Mouse (Mus musculus) CH12.LX (cell line): Measurements from ENCODE around the gene Rpe. TPM values are rescaled to one million over a fixed set of nuclear protein-coding genes. Genes with fewer than 3 reads are reported as not detected.
"Not testable (repeated sequence)": the region's sequence is repeated elsewhere in the genome, so short reads cannot be mapped to it uniquely, and the experiment has no call there.

Experiments
- DNase-seq: peaks from one replicate; pipeline ENCODE4 v3.0.0-alpha.2; 2013; ENCODE audit errors: extremely low read depth
- H3K27ac ChIP-seq: 2 replicates; pipeline ENCODE4 v1.5.1; 2012; ENCODE audit warnings: low read depth, mild to moderate bottlenecking, control low read depth, moderate library complexity; ENCODE audit not compliant: insufficient read depth
- H3K27me3 ChIP-seq: replicated peaks from 2 replicates; pipeline ENCODE3; 2012; ENCODE audit warnings: inconsistent platforms
- H3K36me3 ChIP-seq, 2 experiments: replicated peaks in 1 of 2; 2 replicates each; pipeline versions ENCODE3 to v1.6.1; 2012; ENCODE audit warnings: inconsistent platforms in 1 of 2, low read length in 1 of 2, mild to moderate bottlenecking in 1 of 2, mixed read lengths in 1 of 2, moderate library complexity in 1 of 2; ENCODE audit not compliant: control insufficient read depth in 1 of 2, insufficient read depth in 1 of 2
- H3K4me1 ChIP-seq, 2 experiments: 2 replicates each; pipeline ENCODE4 v1.6.1; 2012; ENCODE audit warnings: inconsistent platforms in 1 of 2, moderate library complexity in 1 of 2; ENCODE audit not compliant: insufficient read depth in 2 of 2, control insufficient read depth in 1 of 2
- H3K4me2 ChIP-seq: 2 replicates; pipeline ENCODE4 v1.6.1; 2012; ENCODE audit warnings: low read depth, mild to moderate bottlenecking, control low read depth; ENCODE audit not compliant: poor library complexity, insufficient read depth, severe bottlenecking
- H3K4me3 ChIP-seq, 3 experiments: fragments of 150-350 bp in 1 of 3; sonication (generic) in 1 of 3; replicated peaks in 1 of 3; 2 replicates each; pipeline versions ENCODE3 to v1.5.1; 2011 to 2012; ENCODE audit warnings: low read depth in 2 of 3, low read length in 2 of 3, mild to moderate bottlenecking in 2 of 3, moderate library complexity in 2 of 3, control low read depth in 1 of 3, improper control_type of control experiment in 1 of 3, inconsistent platforms in 1 of 3, mixed read lengths in 1 of 3; ENCODE audit not compliant: poor library complexity in 1 of 3
- H3K79me2 ChIP-seq: replicated peaks from 2 replicates; pipeline ENCODE4 v1.6.1; 2012; ENCODE audit warnings: mild to moderate bottlenecking, moderate library complexity; ENCODE audit not compliant: control insufficient read depth, poor library complexity, insufficient read depth, severe bottlenecking; ENCODE audit errors: extremely low read depth
- H3K9ac ChIP-seq: 2 replicates; pipeline ENCODE4 v1.6.1; 2012; ENCODE audit warnings: low read depth, mild to moderate bottlenecking, control low read depth, moderate library complexity; ENCODE audit not compliant: insufficient read depth
- H3K9me3 ChIP-seq: replicated peaks from 2 replicates; pipeline ENCODE3; 2012; ENCODE audit warnings: low read length, inconsistent platforms, mixed read lengths
- CHD2 ChIP-seq: IDR thresholded peaks from 2 replicates; pipeline ENCODE4 v1.6.1; 2011; ENCODE audit warnings: low read length, improper control_type of control experiment
- ELF1 ChIP-seq: IDR thresholded peaks from 2 replicates; pipeline ENCODE4 v1.6.1; 2014; ENCODE audit warnings: low read depth, mild to moderate bottlenecking, inconsistent platforms, low read length, improper control_type of control experiment
- EP300 ChIP-seq: IDR thresholded peaks from 2 replicates; pipeline ENCODE4 v1.6.1; 2011; ENCODE audit warnings: low read length, improper control_type of control experiment
- GABPA ChIP-seq: IDR thresholded peaks from 2 replicates; pipeline ENCODE4 v1.6.1; 2012; ENCODE audit warnings: low read depth, low read length, improper control_type of control experiment, inconsistent platforms; ENCODE audit not compliant: insufficient replicate concordance
- HCFC1 ChIP-seq: IDR thresholded peaks from 2 replicates; pipeline ENCODE4 v1.6.1; 2012; ENCODE audit warnings: low read depth, mild to moderate bottlenecking, inconsistent platforms, low read length, improper control_type of control experiment
- IRF4 ChIP-seq: IDR thresholded peaks from 2 replicates; pipeline ENCODE4 v1.6.1; 2014; ENCODE audit warnings: low read depth, mild to moderate bottlenecking, inconsistent platforms, low read length, improper control_type of control experiment
- JUN ChIP-seq: IDR thresholded peaks from 2 replicates; pipeline ENCODE4 v1.6.1; 2011; ENCODE audit warnings: low read depth, mild to moderate bottlenecking, low read length, improper control_type of control experiment, moderate library complexity; ENCODE audit not compliant: insufficient read depth
- JUND ChIP-seq: conservative IDR thresholded peaks from 2 replicates; pipeline ENCODE4 v1.6.1; 2011; ENCODE audit warnings: low read depth, low read length, improper control_type of control experiment
- MAFK ChIP-seq: IDR thresholded peaks from 2 replicates; pipeline ENCODE4 v1.6.1; 2011; ENCODE audit warnings: low read length, improper control_type of control experiment; ENCODE audit not compliant: insufficient replicate concordance
- MAZ ChIP-seq: IDR thresholded peaks from 2 replicates; pipeline ENCODE4 v1.6.1; 2012; ENCODE audit warnings: low read depth, mild to moderate bottlenecking, inconsistent platforms, low read length, improper control_type of control experiment, moderate library complexity
- MEF2A ChIP-seq: IDR thresholded peaks from 2 replicates; pipeline ENCODE4 v1.6.1; 2014; ENCODE audit warnings: low read depth, mild to moderate bottlenecking, inconsistent platforms, low read length, improper control_type of control experiment, borderline replicate concordance
- MYC ChIP-seq: IDR thresholded peaks from 2 replicates; pipeline ENCODE4 v1.6.1; 2011; ENCODE audit warnings: low read depth, mild to moderate bottlenecking, improper control_type of control experiment, low read length
- NELFE ChIP-seq: IDR thresholded peaks from 2 replicates; pipeline ENCODE4 v1.6.1; 2011; ENCODE audit warnings: low read depth, low read length, improper control_type of control experiment
- NRF1 ChIP-seq: IDR thresholded peaks from 2 replicates; pipeline ENCODE4 v1.6.1; 2014; ENCODE audit warnings: low read depth, mild to moderate bottlenecking, inconsistent platforms, low read length, improper control_type of control experiment, moderate library complexity
- PAX5 ChIP-seq: IDR thresholded peaks from 2 replicates; pipeline ENCODE4 v1.6.1; 2012; ENCODE audit warnings: low read length, inconsistent platforms, mixed read lengths
- POLR2AphosphoS2 ChIP-seq: IDR thresholded peaks from 2 replicates; pipeline ENCODE4 v1.6.1; 2011; ENCODE audit warnings: low read depth, low read length, improper control_type of control experiment
- RAD21 ChIP-seq: IDR thresholded peaks from 2 replicates; pipeline ENCODE4 v1.6.1; 2011; ENCODE audit warnings: low read depth, mild to moderate bottlenecking, low read length, improper control_type of control experiment, moderate library complexity
- RCOR1 ChIP-seq: conservative IDR thresholded peaks from 2 replicates; pipeline ENCODE4 v1.6.1; 2012; ENCODE audit warnings: low read depth, mild to moderate bottlenecking, inconsistent platforms, low read length, improper control_type of control experiment
- TBP ChIP-seq: conservative IDR thresholded peaks from 2 replicates; pipeline ENCODE4 v1.6.1; 2011; ENCODE audit warnings: low read depth, low read length, improper control_type of control experiment
- UBTF ChIP-seq: IDR thresholded peaks from 2 replicates; pipeline ENCODE4 v1.6.1; 2012; ENCODE audit warnings: low read depth, mild to moderate bottlenecking, inconsistent platforms, low read length, improper control_type of control experiment, moderate library complexity
- USF1 ChIP-seq: IDR thresholded peaks from 2 replicates; pipeline ENCODE4 v1.6.1; 2014; ENCODE audit warnings: low read depth, mild to moderate bottlenecking, inconsistent platforms, low read length, improper control_type of control experiment
- ZC3H11A ChIP-seq: IDR thresholded peaks from 2 replicates; pipeline ENCODE4 v1.6.1; 2012; ENCODE audit warnings: low read depth, mild to moderate bottlenecking, inconsistent platforms, low read length, improper control_type of control experiment
- ZKSCAN1 ChIP-seq: IDR thresholded peaks from 2 replicates; pipeline ENCODE4 v1.6.1; 2012; ENCODE audit warnings: low read depth, inconsistent platforms, low read length, improper control_type of control experiment, borderline replicate concordance
- ZMIZ1 ChIP-seq: IDR thresholded peaks from 2 replicates; pipeline ENCODE4 v1.6.1; 2012; ENCODE audit warnings: low read depth, mild to moderate bottlenecking, inconsistent platforms, low read length, improper control_type of control experiment
- ZNF384 ChIP-seq: IDR thresholded peaks from 2 replicates; pipeline ENCODE4 v1.6.1; 2012; ENCODE audit warnings: low read depth, low read length, improper control_type of control experiment, inconsistent platforms
- dilution Hi-C: fragments of 300-500 bp; cut with MboI; formaldehyde crosslinking; loops from 2 replicates; pipeline ENCODE4 v1.14.3; 2020; ENCODE audit warnings: low sequenced_read_pairs; ENCODE audit not compliant: extremely low pct_unique_long_range_greater_than_20kb, extremely low pct_ligation_motif_present
- in situ Hi-C: fragments of 300-500 bp; cut with MboI; formaldehyde crosslinking; loops from 3 replicates; pipeline ENCODE4 v1.14.3; 2019; ENCODE audit warnings: low sequenced_read_pairs, low pct_ligation_motif_present, low pct_unique_long_range_greater_than_20kb, mixed read lengths
- polyA plus RNA-seq: library from polyadenylated mRNA; unstranded; fragments of >175 nt; gene quantifications from 2 replicates; pipeline ENCODE4 v1.2.1, GENCODE M21; 2012; ENCODE audit warnings: low read depth; ENCODE audit not compliant: insufficient read length
- total RNA-seq, 2 experiments: library from RNA; depleted of rRNA; stranded (reverse); fragments of 300-350 nt in 1 of 2; fragments of >200 nt in 1 of 2; gene quantifications; 2 replicates each; pipeline ENCODE4 v1.2.3; 2012 to 2014

Gene Rpe
- total and polyA plus RNA-seq, 3 experiments = 40.0 to 67.5 (median 48.6) TPM

DNA sequence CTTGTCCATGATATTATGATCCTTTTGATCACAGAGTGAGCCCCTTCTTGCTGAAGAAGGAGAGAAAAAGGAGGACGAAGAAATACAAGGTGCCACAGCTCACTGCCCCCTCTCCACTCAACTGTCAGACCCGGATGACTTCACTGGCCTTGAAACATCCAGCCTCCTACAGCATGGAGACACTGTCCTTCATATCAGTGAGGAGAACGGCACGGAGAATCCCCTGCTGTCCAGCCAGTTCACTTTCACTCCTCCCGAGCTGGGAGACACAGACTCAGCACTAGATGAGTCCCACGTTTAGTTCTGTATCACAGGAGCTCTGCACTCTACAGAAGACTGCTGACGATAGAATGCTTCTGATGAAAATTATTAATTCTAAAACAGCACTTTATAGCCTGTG lies 5.3 kb upstream of the Rpe start:
- H3K9ac ChIP-seq = no peak overlapping the region
- no peaks in the 10 kb centered on the region for H3K9me3 ChIP-seq
- no peaks in the 10 kb centered on the region for H3K36me3 ChIP-seq
- no peak for DNase-seq
- dilution Hi-C loops = no loop called here
- TF ChIP-seq UBTF (no peak), MAZ (no peak), RAD21 (no peak), EP300 (no peak), GABPA (no peak), ZMIZ1 (no peak), RCOR1 (no peak), PAX5 (no peak), NRF1 (no peak), USF1 (no peak), POLR2AphosphoS2 (no peak), ELF1 (no peak), MEF2A (no peak)
- TF ChIP-seq, all 38 proteins: peak for 0
- Histone ChIP-seq H3K4me3 (no peak overlapping the region), H3K4me1 (peaks cover 2 to 6% of the 10 kb centered on the region in 2 experiments; a peak in 2 of 4 replicates), H3K79me2 (no peaks in the 10 kb centered on the region), H3K27me3 (no peaks in the 10 kb centered on the region), H3K27ac (no peak overlapping the region), H3K4me2 (no peak overlapping the region)
- in situ Hi-C loops = no loop called here

DNA sequence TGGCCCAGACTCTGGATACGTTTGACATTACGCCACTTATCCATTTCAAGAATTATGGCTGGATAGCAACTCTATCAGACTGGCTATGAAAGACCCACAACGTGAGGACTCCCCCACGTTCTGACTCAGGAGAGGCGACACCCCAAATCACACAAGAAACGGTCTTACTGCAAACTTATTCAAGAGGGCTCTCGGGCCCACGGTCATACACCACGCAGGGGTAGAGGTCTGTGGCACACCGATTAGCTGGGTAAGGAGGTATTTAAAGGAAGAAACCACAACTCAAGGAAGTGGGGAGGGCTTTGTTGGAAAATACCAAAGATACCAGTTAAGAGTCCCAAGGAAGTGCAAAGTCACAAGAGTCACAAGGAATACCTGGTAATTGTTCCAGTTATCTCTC lies 1.0 kb upstream of the Rpe start:
- H3K9me3 ChIP-seq, dilution Hi-C loops, H3K4me3 ChIP-seq, H3K27ac ChIP-seq, H3K4me2 ChIP-seq, DNase-seq, H3K27me3 ChIP-seq, H3K9ac ChIP-seq, in situ Hi-C loops: not testable (repeated sequence)
- H3K79me2 ChIP-seq = peaks cover 33% of the 10 kb centered on the region
- H3K4me1 ChIP-seq = peaks cover 2 to 26% of the 10 kb centered on the region in 2 experiments; a peak in 2 of 4 replicates
- H3K36me3 ChIP-seq = peaks cover 0 to 15% of the 10 kb centered on the region in 2 experiments

DNA sequence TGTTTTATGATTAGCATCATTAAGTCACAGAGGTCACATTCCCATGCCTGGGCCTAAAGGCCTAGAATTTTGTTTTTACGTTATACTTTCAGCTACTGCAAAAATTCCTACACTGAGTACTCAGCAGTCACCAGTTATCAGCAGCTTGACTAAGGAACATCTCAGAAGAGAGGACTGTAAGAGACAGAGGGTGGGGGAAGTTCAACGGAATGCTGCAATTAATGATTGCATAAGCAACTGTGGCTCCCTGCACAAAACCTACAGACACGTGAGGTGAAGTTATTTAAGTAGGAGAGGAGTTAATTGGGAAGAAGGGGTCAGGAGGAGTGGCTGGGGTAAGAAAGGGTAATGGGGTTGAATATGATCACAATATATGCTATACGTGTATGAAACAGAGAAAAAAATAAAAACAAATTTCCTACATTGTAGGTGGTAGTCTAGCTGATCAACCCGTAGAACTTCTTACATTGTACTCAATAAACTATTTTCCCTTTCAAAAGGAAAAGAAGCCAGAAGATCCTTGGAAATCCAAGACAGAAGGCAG lies 410 bp upstream of the Rpe start:
- Histone ChIP-seq H3K9me3 (no peaks in the 10 kb centered on the region), H3K9ac (no peak overlapping the region), H3K79me2 (peaks cover 35% of the 10 kb centered on the region), H3K27ac (no peak overlapping the region), H3K4me3 (peak overlapping the region in 2 of 3 experiments; percentile 34 to 83), H3K36me3 (peaks cover 0 to 19% of the 10 kb centered on the region in 2 experiments), H3K4me2 (peak overlapping the region; percentile 41; the same call in 1 of the 2 replicates), H3K4me1 (peaks cover 2 to 26% of the 10 kb centered on the region in 2 experiments; a peak in 2 of 4 replicates), H3K27me3 (no peaks in the 10 kb centered on the region)
- in situ Hi-C loops = no loop called here
- DNase-seq = no peak
- dilution Hi-C loops = no loop called here
- TF ChIP-seq ZC3H11A (no peak), HCFC1 (no peak), NELFE (no peak), MYC (no peak), ZKSCAN1 (no peak), POLR2AphosphoS2 (no peak), ZNF384 (no peak), CHD2 (no peak), JUN (no peak), JUND (no peak), UBTF (no peak), EP300 (no peak), GABPA (no peak), TBP (no peak), NRF1 (no peak), MAFK (no peak), IRF4 (no peak), ZMIZ1 (no peak)
